Mouse (Mus musculus) bone marrow, adult 2 months (tissue): ENCODE data around the gene Vps54. TPM values are rescaled to one million over a fixed set of nuclear protein-coding genes. Genes with fewer than 3 reads are reported as not detected.

Source experiments
- H3K27ac ChIP-seq: fragments of 200-500 bp; 2 replicates; pipeline ENCODE4 v1.5.1; 2012; ENCODE audit warnings: low read depth, mild to moderate bottlenecking, control low read depth, inconsistent platforms, low read length; ENCODE audit not compliant: control insufficient read depth, poor library complexity, insufficient read depth
- H3K4me1 ChIP-seq: fragments of 200-500 bp; 2 replicates; pipeline ENCODE4 v1.6.1; 2011; ENCODE audit warnings: low read length; ENCODE audit not compliant: control insufficient read depth, insufficient read depth
- H3K4me3 ChIP-seq: fragments of 200-500 bp; replicated peaks from 2 replicates; pipeline ENCODE3; 2011; ENCODE audit warnings: mild to moderate bottlenecking, low read depth, low read length, control low read depth; ENCODE audit not compliant: control insufficient read depth
- CTCF ChIP-seq: fragments of 200-500 bp; IDR thresholded peaks from 2 replicates; pipeline ENCODE4 v1.5.1; 2011; ENCODE audit warnings: low read length, control low read depth; ENCODE audit not compliant: control insufficient read depth, insufficient read depth
- POLR2A ChIP-seq: fragments of 200-500 bp; IDR thresholded peaks from 2 replicates; pipeline ENCODE4 v1.6.1; 2011; ENCODE audit warnings: low read depth, mild to moderate bottlenecking, control low read depth, low read length, borderline replicate concordance; ENCODE audit not compliant: control insufficient read depth
- WGBS: fragments of 180-500 bp; shearing (Covaris S2); methylation state at CpG from one replicate; pipeline ENCODE4 v1.1.7; 2018; 5-methylcytosine and 5-hydroxymethylcytosine counted together
- polyA plus RNA-seq: library from polyadenylated mRNA; stranded (reverse); fragments of >200 nt; gene quantifications from 2 replicates; pipeline ENCODE4 v1.2.4, GENCODE M21; 2011; ENCODE audit warnings: low replicate concordance; ENCODE audit not compliant: missing spikeins, insufficient read depth, insufficient read length

Gene Vps54
- polyA plus RNA-seq, 1 experiment = 19.5 TPM

DNA sequence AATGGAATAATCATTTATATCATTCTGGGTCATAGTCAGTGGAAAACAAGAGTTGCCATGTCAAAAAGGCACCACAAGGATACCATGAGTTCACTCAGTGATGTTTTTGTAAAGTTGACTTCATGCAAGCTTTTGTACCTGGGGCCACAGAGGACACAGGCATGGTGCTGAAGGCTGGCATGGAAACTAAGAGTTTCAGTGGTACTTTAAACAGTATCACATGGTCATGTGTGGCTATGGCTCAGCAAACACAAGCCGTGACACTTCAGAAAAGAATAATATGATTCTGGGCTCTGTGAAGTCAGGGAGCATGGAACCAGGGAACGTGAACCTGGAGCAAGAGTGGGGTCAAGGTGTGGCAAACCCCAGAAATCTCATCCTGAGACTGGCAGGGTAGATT is 17.7 kb upstream of the Vps54 start:
- Histone ChIP-seq H3K4me1 (peaks cover 4% of the 10 kb centered on the region), H3K27ac (no peak overlapping the region), H3K4me3 (no peak overlapping the region)
- TF ChIP-seq POLR2A = no peak
- no peak for TF ChIP-seq CTCF
- WGBS = 84% methylated on average over 2 of the region's 2 CpGs

DNA sequence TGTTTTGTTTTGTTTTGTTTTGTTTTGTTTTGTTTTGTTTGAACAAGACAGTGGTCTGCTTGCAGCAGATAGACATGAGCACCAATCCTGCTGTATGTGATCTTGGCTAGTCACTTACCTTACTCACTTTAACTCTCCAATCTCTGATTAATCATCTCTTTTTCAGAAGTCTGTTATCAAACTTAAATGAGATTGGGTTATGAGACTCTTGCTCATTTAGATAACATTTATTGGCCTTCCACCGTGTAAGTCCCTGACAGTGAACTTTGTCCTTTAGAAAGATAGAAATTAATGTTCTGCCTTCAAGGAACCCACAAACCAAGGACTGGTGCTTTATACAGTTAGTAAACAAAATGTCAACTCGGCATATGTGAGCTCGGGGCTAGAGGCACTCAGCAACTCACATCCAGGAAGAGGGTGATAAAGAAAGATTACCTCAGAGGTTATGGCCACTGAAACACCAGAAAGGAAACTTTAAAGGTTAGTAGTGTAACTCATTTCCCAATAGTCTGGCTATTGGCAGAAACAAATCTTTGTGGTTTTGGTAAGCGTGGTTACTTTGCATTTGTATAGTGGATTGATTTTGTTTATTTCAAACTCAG is 16.4 kb upstream of the Vps54 start:
- Histone ChIP-seq H3K27ac (no peak overlapping the region; the same call in 1 of the 2 replicates), H3K4me3 (no peak overlapping the region), H3K4me1 (peaks cover 4% of the 10 kb centered on the region)
- TF ChIP-seq POLR2A = no peak
- TF ChIP-seq CTCF = no peak
- 10% methylated on average over 4 of the region's 4 CpGs for WGBS

DNA sequence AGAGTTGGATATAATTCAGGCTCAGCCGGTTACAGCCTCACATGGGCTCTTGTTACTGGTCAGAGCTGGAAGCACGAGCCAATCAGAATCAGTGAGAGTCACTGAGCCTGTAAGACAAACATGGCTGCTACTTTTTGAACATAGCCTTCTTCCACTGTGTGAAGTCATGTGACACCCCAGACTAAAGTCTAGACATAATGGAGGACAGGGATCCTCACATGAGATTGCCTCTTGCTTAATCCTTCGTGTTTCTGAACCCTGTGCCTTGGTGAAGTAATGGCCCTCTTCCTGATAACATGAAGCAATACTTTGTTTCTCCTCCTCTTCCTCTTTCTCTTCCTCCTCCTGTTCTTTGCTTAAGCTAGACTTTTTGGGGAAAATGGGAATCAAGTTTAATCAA is 15.5 kb upstream of the Vps54 start:
- TF ChIP-seq CTCF (no peak), POLR2A (no peak)
- peaks cover 4% of the 10 kb centered on the region for H3K4me1 ChIP-seq
- peak overlapping the region; percentile 57; the same call in 1 of the 2 replicates for H3K27ac ChIP-seq
- H3K4me3 ChIP-seq = no peak overlapping the region
- 59% methylated on average over 3 of the region's 3 CpGs for WGBS

DNA sequence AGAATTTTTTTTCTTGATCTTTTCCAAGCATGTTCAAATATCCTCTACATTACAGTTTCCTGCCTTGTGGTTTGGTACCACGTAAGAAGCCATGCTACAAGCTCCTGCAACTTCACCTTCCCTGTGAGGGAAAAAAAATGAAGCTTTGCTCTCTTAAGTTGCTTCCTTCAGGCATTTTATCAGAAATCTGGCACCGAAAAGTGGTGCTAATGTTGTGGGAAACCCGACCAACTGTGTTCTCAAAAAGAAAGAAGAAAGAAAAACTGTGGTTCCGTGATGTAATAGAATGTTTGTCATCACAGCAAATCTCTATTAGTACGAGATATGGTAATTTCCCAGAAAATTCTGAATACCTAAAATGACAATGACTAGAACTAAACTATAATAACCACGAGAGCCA is 15.0 kb upstream of the Vps54 start:
- TF ChIP-seq CTCF = no peak
- TF ChIP-seq POLR2A = no peak
- Histone ChIP-seq H3K27ac (no peak overlapping the region; the same call in 1 of the 2 replicates), H3K4me1 (peaks cover 4% of the 10 kb centered on the region), H3K4me3 (no peak overlapping the region)
- 14% methylated on average over 6 of the region's 6 CpGs for WGBS

DNA sequence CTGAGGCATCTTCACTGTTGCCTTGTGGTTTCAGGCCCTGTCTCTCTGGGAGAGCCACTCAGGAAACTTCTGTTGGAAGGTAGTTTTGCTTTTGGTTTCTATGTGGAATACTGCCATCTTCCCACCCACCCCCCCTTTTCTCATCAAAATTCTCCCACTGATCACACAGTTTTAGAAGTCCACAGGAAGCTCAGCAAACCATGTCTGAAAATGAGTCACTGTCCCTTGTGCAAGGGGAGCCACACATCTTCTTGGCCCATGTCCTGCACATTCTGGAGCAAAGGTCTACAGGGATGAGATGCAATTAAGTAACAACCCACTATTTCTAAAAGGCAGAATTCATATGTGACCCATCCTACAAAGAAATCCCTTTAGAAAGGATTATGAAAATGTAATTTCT is 14.6 kb upstream of the Vps54 start:
- Histone ChIP-seq H3K4me3 (no peak overlapping the region), H3K27ac (no peak overlapping the region; the same call in 1 of the 2 replicates), H3K4me1 (peaks cover 4% of the 10 kb centered on the region)
- TF ChIP-seq POLR2A = no peak
- TF ChIP-seq CTCF = no peak

DNA sequence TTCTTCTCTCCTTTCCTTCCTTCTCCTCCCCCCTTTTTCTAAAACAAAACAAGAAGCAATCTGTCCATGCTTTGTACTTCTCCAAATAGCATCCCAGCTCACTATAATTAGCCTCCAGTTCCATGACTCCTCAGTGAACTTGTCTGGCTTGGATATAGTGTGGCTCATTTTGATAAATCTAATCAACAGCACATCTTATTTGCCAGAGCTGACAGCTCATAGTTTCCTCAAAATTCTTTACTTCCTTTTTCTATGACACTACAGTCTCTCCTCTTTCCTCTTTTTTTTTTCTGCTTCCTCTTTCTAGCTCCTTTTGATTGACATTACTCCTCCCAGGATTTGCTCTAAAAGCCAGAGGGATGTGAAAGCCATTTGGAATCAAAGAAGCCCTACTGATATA is 14.1 kb upstream of the Vps54 start:
- no peak for TF ChIP-seq POLR2A
- TF ChIP-seq CTCF = no peak
- H3K4me3 ChIP-seq = no peak overlapping the region
- no peak overlapping the region for H3K27ac ChIP-seq
- peaks cover 4% of the 10 kb centered on the region for H3K4me1 ChIP-seq

DNA sequence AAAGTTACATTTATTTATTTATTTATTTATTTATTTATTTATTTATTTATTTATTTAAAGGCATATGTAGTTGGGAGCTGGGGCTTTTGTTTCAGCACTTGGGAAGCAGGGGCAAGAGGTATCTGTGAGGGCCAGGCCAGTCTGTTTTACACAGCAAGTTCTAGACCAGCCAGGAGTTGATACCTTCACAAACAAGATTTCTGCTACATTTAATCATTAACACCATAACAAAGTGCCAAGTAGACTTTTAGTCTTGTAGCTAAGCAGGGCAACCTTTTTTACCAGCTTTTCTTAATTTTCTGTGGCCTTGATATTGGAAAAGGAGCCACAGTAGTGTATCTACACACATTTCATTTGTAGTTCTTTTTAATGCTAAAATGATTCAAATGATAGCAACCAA is 3.7 kb upstream of the Vps54 start:
- TF ChIP-seq POLR2A (no peak), CTCF (no peak)
- Histone ChIP-seq H3K4me1 (peaks cover 1% of the 10 kb centered on the region; the same call in 1 of the 2 replicates), H3K4me3 (no peak overlapping the region), H3K27ac (no peak overlapping the region)

DNA sequence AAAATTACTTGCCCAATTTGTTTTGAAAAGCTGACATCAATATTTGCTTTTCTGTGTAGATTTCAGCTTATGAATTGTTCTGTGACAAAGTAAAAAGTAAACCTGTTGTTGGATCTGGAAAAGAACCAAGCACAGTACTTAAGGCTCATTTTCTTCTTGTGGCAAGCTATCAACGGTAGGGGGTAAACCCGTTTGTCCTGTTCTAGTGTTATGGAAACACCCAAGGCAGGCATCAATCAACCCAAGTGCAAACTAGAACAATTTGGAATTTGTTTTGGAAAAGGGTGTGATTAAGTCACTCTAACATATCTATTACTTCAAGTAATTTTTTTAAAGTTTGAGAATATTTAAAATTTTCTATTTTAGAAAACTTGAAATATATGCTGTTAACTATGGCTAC is 3.3 kb upstream of the Vps54 start:
- no peak for TF ChIP-seq POLR2A
- no peak for TF ChIP-seq CTCF
- H3K4me3 ChIP-seq = no peak overlapping the region
- H3K4me1 ChIP-seq = peaks cover 1% of the 10 kb centered on the region; the same call in 1 of the 2 replicates
- 86% methylated on average over 2 of the region's 2 CpGs for WGBS
- H3K27ac ChIP-seq = no peak overlapping the region

DNA sequence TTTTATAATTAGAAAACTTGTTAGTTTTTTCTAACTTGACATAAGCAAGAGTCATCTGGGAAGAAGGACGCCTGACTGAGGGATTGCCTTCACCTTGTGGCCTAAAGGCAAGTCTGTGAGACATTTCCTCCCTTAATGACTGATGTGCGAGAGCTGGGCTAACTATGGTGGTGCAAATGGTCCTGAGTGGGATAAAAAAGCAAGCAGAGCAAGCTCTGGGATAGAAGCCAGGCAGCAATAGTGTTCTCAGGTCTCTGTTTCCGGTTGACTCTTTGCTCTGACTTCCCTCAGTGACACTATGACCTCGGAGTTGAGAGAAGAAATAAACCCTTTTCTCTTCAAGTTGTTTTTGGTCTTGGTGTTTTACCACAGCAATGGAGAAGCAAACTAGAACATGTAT is 2.1 kb upstream of the Vps54 start:
- WGBS = 48% methylated on average over 4 of the region's 4 CpGs
- H3K4me3 ChIP-seq = no peak overlapping the region
- H3K4me1 ChIP-seq = peaks cover 1% of the 10 kb centered on the region; the same call in 1 of the 2 replicates
- H3K27ac ChIP-seq = no peak overlapping the region
- no peak for TF ChIP-seq CTCF
